Mouse (Mus musculus): ENCODE results near the gene Tmem114.

Tmem114 gene

GRCm38 (mm10) chr16:8424971-8425330 lies at the start of gene Tmem114:
TSS of gene Tmem114 (minus strand) at chr16:8425136.
- DNase-seq (ENCODE audit: low spot score) = no peak

- DNase-seq (ENCODE audit: low spot score) = peak; percentile 92
These were observed 45.9 kb upstream of the Tmem114 start, which contains the start of gene Mettl22 for GRCm38 (mm10) chr16:8470603-8471481. TSS of gene Mettl22 (plus strand) at chr16:8470788.

DNA sequence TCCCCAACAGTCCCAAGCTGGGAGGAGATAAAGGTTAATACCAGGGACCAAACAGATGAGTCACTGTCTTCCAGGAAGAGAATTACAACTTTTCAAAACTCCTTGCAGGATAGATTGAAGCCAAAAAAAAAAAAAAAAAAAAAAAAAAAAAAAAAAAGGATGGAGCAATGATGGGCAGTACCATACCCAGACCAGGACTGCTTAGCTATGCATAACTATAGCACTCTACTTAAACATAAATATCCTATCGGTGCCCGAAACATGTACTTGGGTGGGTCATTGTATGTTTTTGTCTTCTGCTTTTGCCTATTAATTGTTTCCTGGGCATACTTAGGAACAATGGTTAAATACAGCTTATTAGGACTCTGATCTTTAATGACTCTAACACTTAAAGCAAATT lies 45.2 kb upstream of the Tmem114 start:
- no peak for DNase-seq (ENCODE audit: low spot score)

GRCm38 (mm10) chr16:8459098-8459497 lies 34.2 kb upstream of the Tmem114 start:
- peak; percentile 46 for DNase-seq (ENCODE audit: low spot score)

- DNase-seq (ENCODE audit: low spot score) = no peak
These were observed 33.5 kb upstream of the Tmem114 start for GRCm38 (mm10) chr16:8458391-8458790.

GRCm38 (mm10) chr16:8455221-8455620 lies 30.3 kb upstream of the Tmem114 start:
- peak; percentile 54 for DNase-seq (ENCODE audit: low spot score)

DNA sequence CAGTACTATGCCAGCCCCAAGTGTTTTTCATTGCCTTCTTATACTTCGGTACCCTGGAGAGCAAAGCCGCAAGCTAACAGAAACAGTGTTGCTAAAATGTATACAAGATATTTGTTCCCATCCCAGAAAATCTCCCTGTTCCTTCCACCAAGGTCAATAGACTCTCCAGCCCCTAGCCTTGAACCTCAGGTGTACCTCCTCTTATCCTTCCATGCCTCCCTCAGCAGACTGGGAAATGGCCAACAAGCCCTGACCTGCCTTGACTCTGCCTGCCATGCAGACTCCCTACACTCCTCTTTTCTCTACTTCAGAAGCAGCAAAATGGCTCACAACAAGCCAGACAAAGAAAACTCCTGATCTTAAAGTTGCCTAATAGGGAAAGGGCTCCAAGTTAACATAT lies 28.4 kb upstream of the Tmem114 start:
- no peak for DNase-seq (ENCODE audit: low spot score)

- no peak for DNase-seq (ENCODE audit: low spot score)
These were observed 21.3 kb upstream of the Tmem114 start for GRCm38 (mm10) chr16:8446256-8446655.

GRCm38 (mm10) chr16:8444911-8445310 lies 20.0 kb upstream of the Tmem114 start:
- no peak for DNase-seq (ENCODE audit: low spot score)

- DNase-seq (ENCODE audit: low spot score) = no peak
These were observed 7.7 kb upstream of the Tmem114 start for GRCm38 (mm10) chr16:8432616-8433015.

DNA sequence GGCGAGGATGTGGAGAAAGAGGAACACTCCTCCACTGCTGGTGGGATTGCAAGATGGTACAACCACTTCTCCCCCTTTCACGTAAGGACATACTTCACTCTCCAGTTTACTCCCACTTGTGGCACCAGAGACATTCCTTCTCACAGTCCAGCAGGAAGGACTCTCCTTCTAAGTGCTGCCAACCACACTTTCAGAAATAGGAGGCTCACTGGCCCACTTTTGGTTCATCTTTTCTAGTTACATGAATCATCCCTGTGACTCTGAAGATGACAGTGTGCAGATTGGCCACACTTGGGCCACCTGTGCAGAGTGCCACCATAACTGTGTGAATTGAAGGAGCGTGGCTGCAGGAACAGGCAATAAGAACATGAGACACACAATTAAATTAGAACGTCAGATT lies 4.6 kb upstream of the Tmem114 start:
- DNase-seq (ENCODE audit: low spot score) = no peak

DNA sequence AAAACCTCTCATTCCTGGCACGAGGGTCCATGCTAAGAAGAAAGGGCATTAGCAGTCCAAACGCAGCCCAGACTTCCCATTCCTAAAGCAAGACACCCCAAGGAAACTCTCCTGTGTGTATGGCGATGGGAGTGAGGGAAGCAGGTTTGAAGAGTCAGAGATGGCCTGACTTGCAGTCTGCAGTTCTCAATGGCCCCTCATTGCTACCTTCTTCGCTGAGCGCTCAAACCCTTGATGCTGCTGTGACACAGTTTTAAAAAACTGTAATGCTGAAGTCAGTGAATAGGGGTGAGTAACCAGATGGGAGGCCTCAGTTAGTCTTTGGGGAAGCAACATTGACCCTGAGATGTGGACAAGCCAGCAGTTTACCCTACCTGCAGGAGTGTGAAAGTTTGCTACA lies 800 bp upstream of the Tmem114 start:
- no peak for DNase-seq (ENCODE audit: low spot score)

GRCm38 (mm10) chr16:8424161-8424970 lies 570 bp downstream of the Tmem114 start:
- DNase-seq (ENCODE audit: low spot score) = no peak

DNA sequence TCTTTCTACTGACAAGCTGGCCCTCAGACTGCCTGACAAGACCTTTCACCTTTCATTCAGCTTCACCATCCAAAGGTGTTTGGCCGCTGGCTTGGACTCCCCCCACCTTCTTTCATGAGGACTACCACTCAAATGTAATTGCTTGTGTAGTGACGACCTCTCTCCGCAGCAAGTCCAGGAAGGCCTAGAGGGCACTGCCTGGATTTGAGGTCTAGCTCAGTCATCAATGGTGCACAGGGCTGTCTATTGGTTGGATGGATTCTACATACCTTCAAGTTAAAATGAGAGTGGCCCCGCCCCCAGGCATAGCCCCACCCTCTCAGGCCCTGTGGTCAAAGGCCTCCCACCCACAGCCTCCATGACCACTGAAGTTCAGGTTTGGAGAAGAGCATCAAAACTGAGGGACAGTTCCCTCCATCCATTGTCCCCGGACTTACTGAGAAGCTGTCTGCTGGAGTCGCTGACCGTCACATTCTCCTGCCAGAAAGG lies 1.3 kb downstream of the Tmem114 start:
- DNase-seq (ENCODE audit: low spot score) = no peak

- DNase-seq (ENCODE audit: low spot score) = no peak
These were observed 4.1 kb downstream of the Tmem114 start for GRCm38 (mm10) chr16:8420842-8421241.

DNA sequence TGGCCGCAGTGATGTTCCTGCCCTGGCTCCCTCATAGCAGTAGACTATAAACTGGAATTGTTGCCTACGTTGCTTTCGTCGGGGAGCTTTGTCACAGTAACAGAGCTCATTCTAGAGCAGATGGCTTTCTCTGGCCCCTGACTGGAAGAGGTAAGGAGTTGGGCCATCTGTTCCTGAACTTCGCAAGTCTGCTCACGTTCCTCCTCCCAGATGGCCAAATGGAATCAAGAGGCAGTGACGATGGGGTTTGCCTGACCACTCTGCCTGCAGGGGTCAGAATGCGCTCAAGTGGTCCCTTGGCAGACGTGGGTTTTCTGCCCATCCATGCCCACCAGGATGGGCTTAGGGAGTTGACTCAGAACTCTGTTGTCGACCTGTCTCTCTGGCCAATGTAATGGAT lies 4.6 kb downstream of the Tmem114 start:
- DNase-seq (ENCODE audit: low spot score) = no peak

GRCm38 (mm10) chr16:8419666-8420065 lies 5.3 kb downstream of the Tmem114 start:
- no peak for DNase-seq (ENCODE audit: low spot score)

- no peak for DNase-seq (ENCODE audit: low spot score)
These were observed 6.8 kb downstream of the Tmem114 start for GRCm38 (mm10) chr16:8418126-8418525.

GRCm38 (mm10) chr16:8417011-8417720 lies 7.8 kb downstream of the Tmem114 start:
- no peak for DNase-seq (ENCODE audit: low spot score)

DNA sequence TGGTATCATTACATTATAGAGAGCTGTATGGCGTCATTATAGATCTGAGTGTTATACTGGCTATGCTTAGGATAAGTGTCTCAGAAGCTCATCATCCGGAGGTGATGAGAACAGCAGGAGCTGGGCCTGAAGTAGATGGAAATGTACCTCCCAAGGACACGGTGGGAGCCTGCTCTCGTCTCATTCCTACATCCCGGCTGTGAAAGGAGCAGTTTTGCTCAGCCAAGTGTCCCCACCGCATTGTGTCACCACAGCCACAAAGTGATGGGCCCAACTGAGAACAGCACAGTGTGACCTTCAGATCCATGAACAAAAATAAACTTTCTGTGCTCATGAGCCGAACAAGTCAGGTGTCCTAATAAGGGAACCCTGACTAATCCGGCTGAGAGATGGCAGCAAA lies 8.9 kb downstream of the Tmem114 start:
- DNase-seq (ENCODE audit: low spot score) = no peak

DNA sequence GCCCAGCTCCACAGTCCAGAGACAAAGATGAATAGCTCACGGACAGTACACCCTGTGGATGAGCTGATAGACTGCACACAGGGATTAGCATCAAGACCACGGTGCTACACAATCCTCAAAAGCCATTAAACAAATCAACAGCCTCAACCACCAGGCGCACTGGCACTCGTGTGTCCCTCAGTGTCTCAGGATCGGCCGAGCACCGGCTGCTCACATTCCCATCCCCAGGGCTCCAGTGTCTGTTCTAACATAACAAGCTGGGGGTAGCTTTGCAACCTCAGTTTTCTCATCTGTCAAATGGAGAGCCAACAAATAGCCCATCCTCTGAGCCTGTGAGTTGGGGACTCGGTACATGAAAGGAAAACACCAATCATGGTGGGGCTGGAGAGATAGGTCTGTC lies 11.5 kb downstream of the Tmem114 start:
- DNase-seq (ENCODE audit: low spot score) = no peak

- peak; percentile 43 for DNase-seq (ENCODE audit: low spot score)
These were observed 12.7 kb downstream of the Tmem114 start for GRCm38 (mm10) chr16:8412213-8412612.

Measured in T-cell, adult 2 months (primary cell).